Mouse (Mus musculus): ENCODE results near the gene B430306N03Rik. TPM values are rescaled to one million over a fixed set of nuclear protein-coding genes. Genes with fewer than 3 reads are reported as not detected.

Gene B430306N03Rik
- polyA plus RNA-seq (2017; shearing (Covaris generic)) = 0.30 TPM

GRCm38 (mm10) chr17:48315905-48316579 is at the start of gene B430306N03Rik:
Gene B430306N03Rik (plus strand): TSS chr17:48316141.

DNA sequence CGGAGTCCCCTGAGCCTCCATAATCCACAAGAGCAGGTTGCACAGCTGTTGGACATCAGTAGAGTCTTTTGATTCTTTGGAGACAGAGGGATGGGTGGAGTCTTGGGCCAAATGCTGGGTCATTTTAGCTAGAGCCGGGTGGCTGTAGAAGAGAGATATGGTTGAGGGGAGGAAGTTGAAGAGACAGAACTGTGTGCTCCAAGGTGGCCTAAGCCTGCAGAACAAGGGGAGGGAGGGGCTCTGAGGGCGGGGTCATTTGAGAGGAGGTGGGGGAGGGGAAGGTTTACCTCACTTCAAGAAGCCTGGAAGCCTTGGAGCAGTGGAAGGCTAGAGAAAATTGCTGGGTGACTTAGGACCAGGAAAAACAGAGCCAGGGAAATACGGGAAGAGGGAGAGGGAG is 16.7 kb upstream of the B430306N03Rik start, which contains the start of gene Treml2:
Treml2 (plus strand) TSS at position 296 of the 400 bp plus-strand sequence.

GRCm38 (mm10) chr17:48346231-48346630 is 30.3 kb downstream of the B430306N03Rik start, which contains the start of gene Trem2:
Gene Trem2 (plus strand): TSS chr17:48346401.

GRCm38 (mm10) chr17:48359616-48360015 is 43.7 kb downstream of the B430306N03Rik start, which contains the start of gene Treml1:
Gene Treml1 (plus strand): TSS chr17:48359916.

Other genes starting within 250 kb of the B430306N03Rik start
- gene 1700067P10Rik, start 226.8 kb upstream of the B430306N03Rik start, polyA plus RNA-seq (2017; shearing (Covaris generic)) = not detected
- gene 9830107B12Rik, start 169.9 kb upstream of the B430306N03Rik start, polyA plus RNA-seq (2017; shearing (Covaris generic)) = not detected
- 0.14 TPM for gene A530064D06Rik, start 148.9 kb upstream of the B430306N03Rik start, polyA plus RNA-seq (2017; shearing (Covaris generic))
- gene Trem1, start 83.4 kb upstream of the B430306N03Rik start, polyA plus RNA-seq (2017; shearing (Covaris generic)) = not detected
- gene Trem3, start 68.4 kb upstream of the B430306N03Rik start, polyA plus RNA-seq (2017; shearing (Covaris generic)) = not detected
- not detected for gene Treml4, start 51.8 kb upstream of the B430306N03Rik start, polyA plus RNA-seq (2017; shearing (Covaris generic))
- 1.3 TPM for gene Treml2, start 16.6 kb upstream of the B430306N03Rik start, polyA plus RNA-seq (2017; shearing (Covaris generic))
- gene Trem2, start 30.3 kb downstream of the B430306N03Rik start, polyA plus RNA-seq (2017; shearing (Covaris generic)) = not detected
- gene Treml1, start 43.8 kb downstream of the B430306N03Rik start, polyA plus RNA-seq (2017; shearing (Covaris generic)) = not detected
- gene Nfya, start 93.8 kb downstream of the B430306N03Rik start, polyA plus RNA-seq (2017; shearing (Covaris generic)) = 12.1 TPM
- gene Oard1, start 93.9 kb downstream of the B430306N03Rik start, polyA plus RNA-seq (2017; shearing (Covaris generic)) = 48.0 TPM
- gene Apobec2, start 116.8 kb downstream of the B430306N03Rik start, polyA plus RNA-seq (2017; shearing (Covaris generic)) = 9.5 TPM
- 0.11 TPM for gene Tspo2, start 135.4 kb downstream of the B430306N03Rik start, polyA plus RNA-seq (2017; shearing (Covaris generic))
- gene Unc5cl, start 138.8 kb downstream of the B430306N03Rik start, polyA plus RNA-seq (2017; shearing (Covaris generic)) = 9.5 TPM

Data from effector memory CD4-positive, alpha-beta T cell, adult 5 months (primary cell).